Mouse (Mus musculus) embryonic fibroblast, embryonic 13.5 days (primary cell): ENCODE data around the gene Stox2.

Experiments used
- CTCF ChIP-seq: IDR thresholded peaks from 2 replicates; pipeline ENCODE4 v1.5.1; 2011; ENCODE audit warnings: mild to moderate bottlenecking, control low read depth, low read length, moderate library complexity, borderline replicate concordance; ENCODE audit not compliant: insufficient read depth
- POLR2A ChIP-seq: IDR thresholded peaks from 2 replicates; pipeline ENCODE4 v1.6.1; 2011; ENCODE audit warnings: low read depth, mild to moderate bottlenecking, control low read depth, low read length, moderate library complexity

GRCm38 (mm10) chr8:47136047-47136446 lies 310.1 kb downstream of the Stox2 start:
- TF ChIP-seq POLR2A = no peak
- no peak for TF ChIP-seq CTCF
